Mouse (Mus musculus): ENCODE data around the gene Ffar3.

DNA sequence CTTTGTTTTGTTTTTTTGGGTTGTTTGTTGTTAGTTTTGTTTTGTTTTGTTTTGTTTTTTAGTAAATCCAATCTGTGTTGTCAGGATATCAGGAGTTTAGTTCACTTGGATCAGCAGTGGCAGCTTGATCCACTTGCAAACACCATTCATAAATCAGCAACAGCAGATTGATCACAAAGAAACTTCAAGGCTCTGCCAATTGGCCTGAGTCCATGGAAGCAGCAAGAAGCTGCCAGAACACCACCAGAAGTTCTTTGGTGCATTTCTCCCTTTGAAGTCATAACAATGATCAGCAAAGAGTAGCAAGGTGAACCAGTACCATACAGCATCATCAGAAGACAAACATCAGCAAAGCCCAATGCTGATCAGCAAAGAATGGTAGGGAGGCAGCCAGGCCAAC lies 28.1 kb upstream of the Ffar3 start:
- TF ChIP-seq CTCF (conservative IDR thresholded peaks at IDR 0.05; ENCODE audit: insufficient read depth, insufficient read length, low read depth, low read length) (no peak), POLR2A (IDR thresholded peaks at IDR 0.05; ENCODE audit: low read depth, low read length) (no peak)

Measured in kidney, adult 2 months (tissue).